Comparison of ENCODE assay signal across 1 mouse cellular context in genomic region chr13:21407969-21408804, GRCm38 (mm10).
TF ChIP-seq lines count a peak whose summit lies in the region.

No protein-coding gene starts in this region.

TF ChIP-seq in MEL, 35 proteins besides CTCF, POLR2A, EP300 and RAD21 (continued from another document):
- TF ChIP-seq E2F4 (IDR thresholded peaks at IDR 0.05; ENCODE audit: borderline replicate concordance, low read depth, low read length) (no peak), HCFC1 (IDR thresholded peaks at IDR 0.05; ENCODE audit: low read depth, low read length) (peak; percentile 71), ETS1 (IDR thresholded peaks at IDR 0.05; ENCODE audit: low read depth, low read length) (peak; percentile 68; the same call in 1 of the 2 replicates), SIN3A (IDR thresholded peaks at IDR 0.05; ENCODE audit: low read length) (peak; percentile 19; the same call in 1 of the 2 replicates)
